8 mouse cellular contexts compared by ENCODE assay signal in the genomic region with DNA sequence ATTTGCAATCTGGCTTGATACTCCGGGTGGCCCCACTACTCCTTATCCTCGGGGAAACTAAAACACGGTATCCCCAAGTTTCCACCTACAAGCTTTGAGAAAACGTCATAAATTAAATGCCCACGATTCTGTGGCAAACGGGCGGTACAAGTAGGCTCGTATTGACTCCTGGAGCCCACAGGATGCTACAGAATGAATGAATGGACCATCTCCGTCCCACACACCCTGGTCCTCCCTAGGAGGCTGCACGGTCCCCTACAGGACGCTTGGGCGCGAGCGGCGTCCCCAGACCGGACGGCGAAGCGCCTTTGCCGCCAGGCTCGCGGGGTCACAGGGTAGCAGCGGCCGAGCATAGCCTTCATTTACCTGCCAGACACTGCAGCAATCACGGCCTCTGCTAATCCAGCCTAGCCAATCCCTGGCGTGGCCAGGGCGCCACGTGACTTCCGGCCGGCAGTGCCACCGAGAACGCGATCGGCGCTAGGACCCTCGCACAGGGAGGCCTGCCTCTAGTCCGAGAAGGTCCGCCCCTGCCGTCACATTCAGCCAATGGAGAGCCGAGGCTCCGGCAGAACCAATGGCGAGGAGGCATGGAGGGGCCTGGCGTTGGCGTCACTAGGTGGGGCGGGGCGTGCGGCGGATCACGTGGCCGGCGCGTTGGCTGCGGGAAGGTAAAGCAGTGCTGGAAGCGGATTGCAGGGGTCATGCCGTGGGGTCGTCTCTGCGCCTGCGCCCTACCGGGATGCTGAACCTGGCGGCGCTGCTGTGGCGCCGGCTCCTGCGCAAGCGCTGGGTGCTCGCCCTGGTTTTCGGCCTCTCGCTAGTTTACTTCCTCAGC. TPM values are rescaled to one million over a fixed set of nuclear protein-coding genes. Genes with fewer than 3 reads are reported as not detected.
DNase-seq lines count a peak whose midpoint lies in the region; ATAC-seq lines count a peak whose summit lies in the region.

Gene Rnft2, minus strand, starts transcription at position 511 of the 838 bp plus-strand sequence.
Gene 2410131K14Rik, plus strand, starts transcription at position 622 of the 838 bp plus-strand sequence.

- H3K4me1 ChIP-seq in hindbrain, embryonic 14.5 days (replicated peaks; ENCODE audit: control insufficient read depth, insufficient read depth, low read length): peaks cover 20% of the 10 kb centered on the region

- WGBS in hindbrain, embryonic 14.5 days: under 1% methylated on average over 68 of the region's 68 CpGs

- H3K27me3 ChIP-seq in hindbrain, embryonic 14.5 days (ENCODE audit: control insufficient read depth, insufficient read depth, low read length): no peaks in the 10 kb centered on the region

- peak within 1 kb of the TSS; percentile 86 for H3K9ac ChIP-seq in hindbrain, embryonic 14.5 days

- DNase-seq in R1 (ENCODE audit: low read depth, low spot score): peak; percentile 100
- peak; percentile 99 to 100 for DNase-seq in cerebellum, postnatal 25 days
- peak; percentile 97 to 99 for DNase-seq in frontal cortex, postnatal 25 days (ENCODE audit: low spot score in 2 of 2)
- peak; percentile 98 for DNase-seq in hindbrain, embryonic 14.5 days (ENCODE audit: low spot score)
- DNase-seq in layer of hippocampus, postnatal 36 days: peak; percentile 100
- peak; percentile 100 for DNase-seq in lung, postnatal 36 days
- DNase-seq in retina, postnatal 1 day: peak; percentile 100
- peak; percentile 99 to 100 for DNase-seq in urinary bladder, adult 18-20 months (ENCODE audit: low spot score in 2 of 2)

- H3K36me3 ChIP-seq in hindbrain, embryonic 14.5 days (replicated peaks; ENCODE audit: control insufficient read depth, insufficient read depth): peaks cover 35% of the 10 kb centered on the region

- H3K27ac ChIP-seq in hindbrain, embryonic 14.5 days: peak within 1 kb of the TSS; percentile 84

- H3K4me3 ChIP-seq in hindbrain, embryonic 14.5 days (replicated peaks; ENCODE audit: low read length): peak within 1 kb of the TSS; percentile 54

- H3K4me2 ChIP-seq in hindbrain, embryonic 14.5 days (replicated peaks): peak within 1 kb of the TSS; percentile 84

- ATAC-seq in hindbrain, embryonic 14.5 days (ENCODE audit: low FRiP score): peak; percentile 100

- H3K9me3 ChIP-seq in hindbrain, embryonic 14.5 days (ENCODE audit: control insufficient read depth, low read length): no peaks in the 10 kb centered on the region

RNA-seq across cellular contexts. Expression of gene Rnft2, which starts in this region (rescaled TPM):
- 12.6 and 13.0 TPM in 2 replicates for polyA plus RNA-seq in hindbrain, embryonic 14.5 days (2014; fragmentation: Nextera tagmentation; extraction: Ambion mirVana)
- 10 to 100 TPM; 71.5 to 72.2 TPM for total RNA-seq in layer of hippocampus, postnatal 36 days (2021)

RNA-seq across cellular contexts. Expression of gene 2410131K14Rik, which starts in this region (rescaled TPM):
- polyA plus RNA-seq in hindbrain, embryonic 14.5 days (2014; fragmentation: Nextera tagmentation; extraction: Ambion mirVana): 16.4 and 17.2 TPM in 2 replicates
- total RNA-seq in layer of hippocampus, postnatal 36 days (2021): 10 to 100 TPM; 16.5 to 16.7 TPM

Comparison
In these comparisons a context has a peak if more than half of its experiments do, and no peak if none do; other contexts are left out.
1. Peak in every context shown above with its lines: DNase-seq, ATAC-seq, H3K4me3 ChIP-seq and H3K27ac ChIP-seq.